Mouse (Mus musculus) stomach, embryonic 14.5 days (tissue): ENCODE data around the gene R3hdm2. TPM values are rescaled to one million over a fixed set of nuclear protein-coding genes. Genes with fewer than 3 reads are reported as not detected.

Experiments used
- ATAC-seq: fragments of 200-750 bp; cut with Nextera tagmentation; 2 replicates; pipeline ENCODE4 v1.8.0; 2017; ENCODE audit warnings: low read depth, moderate TSS enrichment; ENCODE audit not compliant: insufficient number of reproducible peaks, insufficient read depth, low FRiP score
- H3K27ac ChIP-seq: fragments of 300-500 bp; sonication (generic); 2 replicates; pipeline ENCODE4 v1.5.1; 2014; ENCODE audit warnings: mild to moderate bottlenecking, low read length, moderate library complexity, mixed read lengths
- H3K27me3 ChIP-seq: fragments of 300-500 bp; sonication (generic); 2 replicates; pipeline ENCODE4 v1.6.1; 2014; ENCODE audit warnings: low read length, control low read depth, mixed read lengths; ENCODE audit not compliant: control insufficient read depth, insufficient read depth
- H3K36me3 ChIP-seq: fragments of 300-500 bp; sonication (generic); 2 replicates; pipeline ENCODE4 v1.6.1; 2014; ENCODE audit warnings: mild to moderate bottlenecking, control low read depth, low read length, moderate library complexity, mixed read lengths; ENCODE audit not compliant: control insufficient read depth, insufficient read depth
- H3K4me1 ChIP-seq: fragments of 300-500 bp; sonication (generic); 2 replicates; pipeline ENCODE4 v1.6.1; 2014; ENCODE audit warnings: low read length, control low read depth, mixed read lengths; ENCODE audit not compliant: control insufficient read depth, insufficient read depth
- H3K4me2 ChIP-seq: fragments of 300-500 bp; sonication (generic); replicated peaks from 2 replicates; pipeline ENCODE4 v1.6.1; 2014; ENCODE audit warnings: low read depth, low read length, control low read depth
- H3K4me3 ChIP-seq: fragments of 300-500 bp; sonication (generic); 2 replicates; pipeline ENCODE4 v1.5.1; 2014; ENCODE audit warnings: low read depth, low read length, control low read depth
- H3K9ac ChIP-seq: fragments of 300-500 bp; sonication (generic); replicated peaks from 2 replicates; pipeline ENCODE4 v1.6.1; 2014; ENCODE audit warnings: low read depth, mild to moderate bottlenecking, control low read depth, low read length, moderate library complexity, mixed read lengths
- H3K9me3 ChIP-seq: fragments of 300-500 bp; sonication (generic); 2 replicates; pipeline ENCODE4 v1.6.1; 2016; ENCODE audit warnings: low read depth, low read length, control low read depth; ENCODE audit not compliant: control insufficient read depth
- WGBS: fragments of 180-500 bp; shearing (Covaris S2); extraction: QIAGEN DNeasy Blood & Tissue Kit; methylation state at CpG from one replicate; pipeline ENCODE4 v1.1.7; 2014; 5-methylcytosine and 5-hydroxymethylcytosine counted together
- polyA plus RNA-seq: library from polyadenylated mRNA; unstranded; fragments of >200 nt; fragmentation: Nextera tagmentation; extraction: Ambion mirVana; gene quantifications from 2 replicates; pipeline ENCODE4 v1.2.1, GENCODE M21; 2014

The R3hdm2 gene
- 34.9 and 37.3 TPM in 2 replicates for polyA plus RNA-seq

DNA sequence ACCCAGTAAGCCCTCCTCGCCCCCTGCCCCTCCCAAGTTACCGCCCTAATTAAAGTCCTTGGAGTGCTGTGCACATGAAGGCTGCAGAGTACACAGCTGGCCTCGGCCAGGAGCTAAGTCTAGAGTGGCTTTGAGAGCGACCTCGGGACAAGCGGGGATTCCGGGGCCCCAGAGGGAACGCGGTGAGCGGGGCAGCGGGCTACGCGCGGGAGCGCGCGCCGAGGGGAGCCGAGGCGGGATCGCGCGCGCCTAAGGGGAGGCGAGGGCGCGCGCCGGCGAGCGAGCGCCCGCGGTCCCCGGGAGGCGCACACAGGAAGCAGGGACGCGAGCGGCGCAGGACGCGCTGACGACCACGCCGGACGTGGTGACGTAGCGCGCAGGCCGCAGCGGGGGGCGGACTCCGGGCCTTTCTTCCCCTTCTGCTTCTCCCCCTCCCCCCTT, at the start of gene R3hdm2:
Gene R3hdm2 (plus strand): TSS at position 77 of the 441 bp plus-strand sequence.
- no peaks in the 10 kb centered on the region for H3K9me3 ChIP-seq
- H3K4me2 ChIP-seq, result peak within 1 kb of the TSS; percentile 65
- peak within 1 kb of the TSS; percentile 83 for H3K9ac ChIP-seq
- no peaks in the 10 kb centered on the region for H3K27me3 ChIP-seq
- under 1% methylated on average over 38 of the region's 53 CpGs for WGBS
- peaks cover 6% of the 10 kb centered on the region for H3K4me1 ChIP-seq
- peak within 1 kb of the TSS; percentile 88 for H3K27ac ChIP-seq
- H3K4me3 ChIP-seq, result peak within 1 kb of the TSS; percentile 61
- H3K36me3 ChIP-seq, result no peaks in the 10 kb centered on the region
- ATAC-seq, result peak; percentile 95

DNA sequence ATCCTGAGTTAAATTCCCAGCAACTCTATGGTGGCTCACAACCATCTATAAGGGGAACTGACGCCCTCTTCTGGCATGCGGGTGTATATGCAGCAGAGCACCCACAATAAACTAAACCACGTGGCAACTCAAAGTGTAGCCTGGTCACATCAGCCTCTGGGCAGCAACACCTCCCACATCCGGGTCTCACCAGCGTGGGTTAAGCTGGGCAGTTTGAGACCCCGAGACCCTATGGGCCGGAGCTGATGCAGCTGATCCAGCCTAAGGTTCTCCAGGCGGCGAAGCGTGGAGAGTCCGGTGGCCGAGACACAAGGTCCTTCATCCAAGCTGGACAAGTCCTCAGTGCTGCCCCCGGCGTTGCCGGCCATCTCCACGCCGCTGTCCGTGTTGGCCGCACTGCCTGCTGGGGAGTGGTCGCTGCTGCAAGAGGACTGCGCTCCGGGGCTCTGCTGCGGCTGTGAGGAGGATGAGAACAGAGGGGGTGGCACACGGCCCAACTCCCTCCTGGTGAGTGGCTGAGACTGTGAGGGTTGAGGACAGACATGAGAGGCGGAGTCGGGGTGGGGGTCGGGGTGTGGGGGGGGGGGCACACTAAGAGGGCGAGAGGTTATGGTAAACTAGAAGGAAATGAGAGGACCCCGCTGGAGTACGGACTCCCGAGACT, 47.8 kb upstream of the R3hdm2 start:
- Histone ChIP-seq H3K4me3 (no peak overlapping the region), H3K4me1 (no peaks in the 10 kb centered on the region), H3K4me2 (no peak overlapping the region), H3K36me3 (peaks cover 15% of the 10 kb centered on the region; the same call in 1 of the 2 replicates), H3K9me3 (no peaks in the 10 kb centered on the region), H3K27me3 (0 out of 2 replicates have a peak, but pooled peaks cover 9% of the 10 kb centered on the region), H3K27ac (no peak overlapping the region), H3K9ac (no peak overlapping the region)
- no peak for ATAC-seq
- 53% methylated on average over 31 of the region's 31 CpGs for WGBS

DNA sequence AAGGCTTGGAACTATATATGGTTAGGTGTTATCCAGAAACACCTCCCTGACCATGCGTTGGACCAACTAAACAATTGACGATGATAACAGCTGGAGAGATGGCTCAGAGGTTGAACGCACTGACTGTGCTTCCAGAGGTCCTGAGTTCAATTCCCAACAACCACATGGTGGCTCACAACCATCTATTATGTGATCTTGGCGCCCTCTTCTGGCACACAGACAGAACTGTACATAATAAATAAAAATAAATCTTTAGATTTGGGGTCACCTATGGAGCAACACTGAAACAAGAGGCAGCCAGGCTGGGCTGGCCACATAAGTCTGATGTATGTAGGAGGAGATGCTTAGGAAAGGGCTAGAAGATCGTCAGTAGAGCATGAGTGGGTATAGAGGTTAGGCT, 47.0 kb upstream of the R3hdm2 start:
- H3K27me3 ChIP-seq, result 0 out of 2 replicates have a peak, but pooled peaks cover under 1% of the 10 kb centered on the region
- no peak overlapping the region for H3K9ac ChIP-seq
- H3K36me3 ChIP-seq, result peaks cover 20% of the 10 kb centered on the region; the same call in 1 of the 2 replicates
- ATAC-seq, result no peak
- H3K4me1 ChIP-seq, result no peaks in the 10 kb centered on the region
- H3K27ac ChIP-seq, result no peak overlapping the region
- no peaks in the 10 kb centered on the region for H3K9me3 ChIP-seq
- 65% methylated on average over 5 of the region's 5 CpGs for WGBS
- H3K4me3 ChIP-seq, result no peak overlapping the region
- no peak overlapping the region for H3K4me2 ChIP-seq

DNA sequence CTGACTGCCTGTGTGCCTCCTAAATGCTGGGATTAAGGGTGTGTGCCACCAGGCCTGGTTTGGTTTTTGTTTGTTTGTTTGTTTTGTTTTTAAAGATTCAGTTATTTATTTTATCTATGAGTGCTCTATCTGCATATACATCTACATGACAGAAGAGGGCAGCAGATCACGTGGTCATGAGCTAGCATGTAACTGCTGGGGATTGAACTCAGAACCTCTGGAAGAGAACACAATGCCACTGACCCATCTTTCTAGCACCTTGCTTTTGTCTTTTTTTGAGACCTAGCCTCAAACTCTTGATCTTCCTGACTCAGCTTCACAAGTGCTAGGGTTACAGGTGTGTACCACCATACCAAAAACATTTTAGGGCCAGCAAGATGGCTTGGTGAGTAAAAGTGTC, 44.9 kb upstream of the R3hdm2 start:
- WGBS, result 74% methylated on average over 1 of the region's 1 CpGs
- Histone ChIP-seq H3K4me3 (no peak overlapping the region), H3K4me1 (0 out of 2 replicates have a peak, but pooled peaks cover 4% of the 10 kb centered on the region), H3K27ac (no peak overlapping the region), H3K9ac (no peak overlapping the region), H3K36me3 (peaks cover 20% of the 10 kb centered on the region; the same call in 1 of the 2 replicates), H3K4me2 (no peak overlapping the region), H3K27me3 (no peaks in the 10 kb centered on the region), H3K9me3 (no peaks in the 10 kb centered on the region)
- no peak for ATAC-seq

DNA sequence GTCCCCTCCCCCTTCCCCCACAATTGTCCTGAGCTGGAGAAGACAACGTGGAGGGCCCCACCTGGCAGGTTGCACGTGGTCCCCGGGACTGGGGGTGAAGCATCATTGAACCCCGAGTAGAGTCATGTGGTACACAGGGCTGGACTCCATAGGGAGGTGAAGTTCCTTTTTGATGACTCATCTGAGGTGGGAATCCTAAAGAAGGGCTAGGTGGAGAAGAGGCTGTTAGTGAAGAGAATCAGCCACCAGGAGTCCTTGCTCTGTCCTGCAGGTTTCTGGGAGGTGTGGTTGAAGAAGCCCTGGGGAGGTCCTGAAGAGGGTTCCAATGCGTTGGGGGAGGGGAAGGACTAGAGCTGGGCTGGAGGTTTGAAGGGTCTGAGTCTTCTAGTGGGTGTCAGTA, 43.2 kb upstream of the R3hdm2 start:
- Histone ChIP-seq H3K4me2 (no peak overlapping the region), H3K27ac (no peak overlapping the region), H3K4me3 (no peak overlapping the region), H3K9me3 (no peaks in the 10 kb centered on the region), H3K4me1 (0 out of 2 replicates have a peak, but pooled peaks cover 6% of the 10 kb centered on the region), H3K9ac (no peak overlapping the region), H3K27me3 (no peaks in the 10 kb centered on the region), H3K36me3 (peaks cover 11% of the 10 kb centered on the region; the same call in 1 of the 2 replicates)
- 68% methylated on average over 5 of the region's 5 CpGs for WGBS
- ATAC-seq, result no peak

DNA sequence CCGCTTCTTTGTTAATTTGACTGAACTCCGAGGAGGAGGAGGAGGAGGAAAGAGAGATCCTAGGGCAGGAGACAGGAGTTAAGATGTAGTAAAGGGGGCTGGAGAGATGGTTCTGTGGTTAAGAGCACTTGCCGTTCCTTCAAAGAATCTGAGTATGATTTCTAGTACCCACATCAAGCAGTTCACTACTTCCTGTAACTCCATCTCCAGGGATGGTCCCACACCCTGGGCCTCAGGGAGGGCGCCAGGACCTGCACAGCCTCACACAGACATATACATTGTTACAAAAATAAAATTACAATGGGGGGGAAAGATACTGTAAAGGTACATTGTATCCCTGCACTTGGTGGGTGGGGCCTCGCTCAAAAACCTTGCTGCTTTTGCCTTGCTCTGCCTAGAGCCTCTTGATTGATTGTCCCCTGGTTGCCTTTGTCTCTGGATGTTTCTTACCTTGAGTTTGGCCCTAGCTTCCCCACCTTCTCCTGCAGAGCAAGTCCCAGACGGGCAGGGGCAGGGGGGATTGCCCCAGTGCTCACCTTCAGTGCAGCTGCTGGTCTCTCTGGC, 42.5 kb upstream of the R3hdm2 start:
- 79% methylated on average over 6 of the region's 6 CpGs for WGBS
- Histone ChIP-seq H3K9me3 (no peaks in the 10 kb centered on the region), H3K4me2 (no peak overlapping the region), H3K4me3 (no peak overlapping the region), H3K9ac (no peak overlapping the region), H3K27ac (no peak overlapping the region), H3K4me1 (0 out of 2 replicates have a peak, but pooled peaks cover 6% of the 10 kb centered on the region), H3K27me3 (no peaks in the 10 kb centered on the region), H3K36me3 (peaks cover 11% of the 10 kb centered on the region; the same call in 1 of the 2 replicates)
- no peak for ATAC-seq

DNA sequence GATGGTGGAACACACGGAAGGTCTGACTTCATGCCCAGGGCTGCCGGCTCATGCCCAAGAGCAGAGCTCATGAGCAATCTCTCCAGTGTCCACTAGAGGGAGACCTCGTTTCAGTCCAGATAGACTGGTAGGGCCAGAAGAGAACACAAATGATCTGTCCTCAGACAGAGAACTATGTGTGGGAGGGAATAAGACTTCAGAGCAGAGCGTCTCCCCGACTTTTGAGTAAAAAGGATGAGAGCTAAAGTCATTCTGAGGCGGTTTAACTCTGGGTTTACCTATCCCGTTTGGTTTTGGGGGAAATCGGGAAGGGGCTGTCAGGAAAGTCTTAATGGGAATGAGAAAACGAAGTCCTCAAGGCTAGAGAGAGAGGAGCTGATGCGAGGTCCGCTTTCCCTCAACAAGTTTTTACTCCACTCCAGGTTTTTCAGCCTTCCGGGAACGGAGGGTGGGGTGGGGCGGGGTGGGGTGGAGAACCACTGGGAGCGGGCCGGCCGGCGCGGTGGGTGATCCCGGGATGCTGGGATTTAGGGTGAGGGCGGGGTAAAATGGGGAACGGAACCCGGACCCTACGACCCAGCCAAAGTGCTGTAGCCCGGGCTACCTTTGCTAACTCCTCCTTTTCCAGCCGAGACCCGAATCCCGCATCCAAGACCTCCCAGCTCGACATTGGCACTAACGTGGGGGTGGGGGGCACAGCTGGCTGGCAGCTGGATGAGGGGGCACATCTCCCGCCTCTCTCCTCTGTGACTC, 41.0 kb upstream of the R3hdm2 start:
- peaks cover 9% of the 10 kb centered on the region; the same call in 1 of the 2 replicates for H3K36me3 ChIP-seq
- H3K9me3 ChIP-seq, result no peaks in the 10 kb centered on the region
- H3K9ac ChIP-seq, result peak overlapping the region; percentile 57
- no peaks in the 10 kb centered on the region for H3K27me3 ChIP-seq
- H3K27ac ChIP-seq, result peak overlapping the region; percentile 97
- under 1% methylated on average over 31 of the region's 31 CpGs for WGBS
- H3K4me2 ChIP-seq, result peak overlapping the region; percentile 92
- 0 out of 2 replicates have a peak, but pooled peaks cover 6% of the 10 kb centered on the region for H3K4me1 ChIP-seq
- H3K4me3 ChIP-seq, result peak overlapping the region; percentile 57
- peak; percentile 79 for ATAC-seq
